Mouse (Mus musculus): ENCODE measurements around the gene Vti1a.

Gene Vti1a

GRCm38 (mm10) chr19:55618546-55618945, 302.5 kb downstream of the Vti1a start:
- in situ Hi-C loops (cut with MboI, MseI): loop anchor here (10.0 to 25.0 kb wide), 2 partner anchors 656 to 1456 kb away; no protein-coding TSS in a partner anchor

GRCm38 (mm10) chr19:55620411-55621008, 304.4 kb downstream of the Vti1a start:
- in situ Hi-C loops (cut with MboI, MseI): loop anchor here (10.0 to 25.0 kb wide), 2 partner anchors 64 to 1458 kb away; no protein-coding TSS in a partner anchor

GRCm38 (mm10) chr19:55621011-55621625, 305.0 kb downstream of the Vti1a start:
- in situ Hi-C loops (cut with MboI, MseI): loop anchor here (10.0 to 25.0 kb wide), 2 partner anchors 64 to 1459 kb away; no protein-coding TSS in a partner anchor

GRCm38 (mm10) chr19:55622821-55623220, 306.7 kb downstream of the Vti1a start:
- in situ Hi-C loops (cut with MboI, MseI): loop anchor here (10.0 to 25.0 kb wide), 2 partner anchors 62 to 1461 kb away; no protein-coding TSS in a partner anchor

- in situ Hi-C loops (cut with MboI, MseI): loop anchor here (10.0 to 25.0 kb wide), 2 partner anchors 61 to 1461 kb away; no protein-coding TSS in a partner anchor
These were observed 307.5 kb downstream of the Vti1a start for GRCm38 (mm10) chr19:55623605-55624004.

GRCm38 (mm10) chr19:55626483-55626882, 310.4 kb downstream of the Vti1a start:
- in situ Hi-C loops (cut with MboI, MseI): loop anchor here (10.0 kb wide), 1 partner anchor 58 kb away; no protein-coding TSS in a partner anchor

- in situ Hi-C loops (cut with MboI, MseI): loop anchor here (10.0 kb wide), 1 partner anchor 58 kb away; no protein-coding TSS in a partner anchor
These were observed 310.9 kb downstream of the Vti1a start for GRCm38 (mm10) chr19:55626952-55627351.

- in situ Hi-C loops (cut with MboI, MseI): no loop called here
These were observed 319.4 kb downstream of the Vti1a start for GRCm38 (mm10) chr19:55635488-55635887.

GRCm38 (mm10) chr19:55640251-55640650, 324.2 kb downstream of the Vti1a start:
- in situ Hi-C loops (cut with MboI, MseI): no loop called here

GRCm38 (mm10) chr19:55641891-55642290, 325.8 kb downstream of the Vti1a start:
- in situ Hi-C loops (cut with MboI, MseI): no loop called here

GRCm38 (mm10) chr19:55642361-55642760, 326.3 kb downstream of the Vti1a start:
- in situ Hi-C loops (cut with MboI, MseI): no loop called here

- in situ Hi-C loops (cut with MboI, MseI): no loop called here
These were observed 327.3 kb downstream of the Vti1a start for GRCm38 (mm10) chr19:55643288-55643901.

- in situ Hi-C loops (cut with MboI, MseI): no loop called here
These were observed 327.8 kb downstream of the Vti1a start for GRCm38 (mm10) chr19:55643931-55644330.

GRCm38 (mm10) chr19:55649363-55649762, 333.3 kb downstream of the Vti1a start:
- in situ Hi-C loops (cut with MboI, MseI): loop anchor here (5.0 kb wide), 1 partner anchor 97 kb away; no protein-coding TSS in a partner anchor

GRCm38 (mm10) chr19:55651017-55651416, 334.9 kb downstream of the Vti1a start:
- in situ Hi-C loops (cut with MboI, MseI): no loop called here

GRCm38 (mm10) chr19:55652693-55653265, 336.7 kb downstream of the Vti1a start:
- in situ Hi-C loops (cut with MboI, MseI): no loop called here

- in situ Hi-C loops (cut with MboI, MseI): no loop called here
These were observed 344.1 kb downstream of the Vti1a start for GRCm38 (mm10) chr19:55660165-55660564.

GRCm38 (mm10) chr19:55662521-55663223, 346.6 kb downstream of the Vti1a start:
- in situ Hi-C loops (cut with MboI, MseI): no loop called here

GRCm38 (mm10) chr19:55667787-55668186, 351.7 kb downstream of the Vti1a start:
- in situ Hi-C loops (cut with MboI, MseI): no loop called here

GRCm38 (mm10) chr19:55668896-55669295, 352.8 kb downstream of the Vti1a start:
- in situ Hi-C loops (cut with MboI, MseI): no loop called here
